Mouse (Mus musculus): ENCODE data around the gene Ugt2b1.
"Not testable (repeated sequence)": the region's sequence is repeated elsewhere in the genome, so short reads cannot be mapped to it uniquely, and the experiment has no call there.

Gene Ugt2b1

GRCm38 (mm10) chr5:86926426-86926825, at the start of gene Ugt2b1:
TSS of gene Ugt2b1 (minus strand) at chr5:86926530.
- DNase-seq (ENCODE audit: extremely low read depth, low read depth, low spot score), result no peak

- DNase-seq (ENCODE audit: extremely low read depth, low read depth, low spot score), result not testable (repeated sequence)
These were observed 40.9 kb upstream of the Ugt2b1 start for GRCm38 (mm10) chr5:86967271-86967670.

- not testable (repeated sequence) for DNase-seq (ENCODE audit: extremely low read depth, low read depth, low spot score)
These were observed 36.5 kb upstream of the Ugt2b1 start for GRCm38 (mm10) chr5:86962849-86963248.

GRCm38 (mm10) chr5:86961587-86962358, 35.4 kb upstream of the Ugt2b1 start:
- DNase-seq (ENCODE audit: extremely low read depth, low read depth, low spot score), result peak; percentile 52

- no peak for DNase-seq (ENCODE audit: extremely low read depth, low read depth, low spot score)
These were observed 34.2 kb upstream of the Ugt2b1 start for GRCm38 (mm10) chr5:86960504-86960903.

- DNase-seq (ENCODE audit: extremely low read depth, low read depth, low spot score), result no peak
These were observed 15.8 kb upstream of the Ugt2b1 start for GRCm38 (mm10) chr5:86942111-86942510.

GRCm38 (mm10) chr5:86920661-86921233, 5.6 kb downstream of the Ugt2b1 start:
- no peak for DNase-seq (ENCODE audit: extremely low read depth, low read depth, low spot score)

- no peak for DNase-seq (ENCODE audit: extremely low read depth, low read depth, low spot score)
These were observed 14.8 kb downstream of the Ugt2b1 start for GRCm38 (mm10) chr5:86911357-86912099.

GRCm38 (mm10) chr5:86910770-86911169, 15.6 kb downstream of the Ugt2b1 start:
- DNase-seq (ENCODE audit: extremely low read depth, low read depth, low spot score), result no peak

- no peak for DNase-seq (ENCODE audit: extremely low read depth, low read depth, low spot score)
These were observed 19.6 kb downstream of the Ugt2b1 start, which contains the start of gene Ugt2b34 for GRCm38 (mm10) chr5:86906758-86907157. TSS of gene Ugt2b34 (minus strand) at chr5:86906937.

GRCm38 (mm10) chr5:86889933-86890332, 36.4 kb downstream of the Ugt2b1 start:
- DNase-seq (ENCODE audit: extremely low read depth, low read depth, low spot score), result no peak

- DNase-seq (ENCODE audit: extremely low read depth, low read depth, low spot score), result no peak
These were observed 37.9 kb downstream of the Ugt2b1 start for GRCm38 (mm10) chr5:86888420-86888819.

- DNase-seq (ENCODE audit: extremely low read depth, low read depth, low spot score), result no peak
These were observed 39.2 kb downstream of the Ugt2b1 start for GRCm38 (mm10) chr5:86887081-86887480.

- no peak for DNase-seq (ENCODE audit: extremely low read depth, low read depth, low spot score)
These were observed 39.7 kb downstream of the Ugt2b1 start for GRCm38 (mm10) chr5:86886620-86887019.

- no peak for DNase-seq (ENCODE audit: extremely low read depth, low read depth, low spot score)
These were observed 54.5 kb downstream of the Ugt2b1 start for GRCm38 (mm10) chr5:86871877-86872276.

Measured in fat pad, adult 2 months (tissue).